In genomic region chr13:41847516-41848126, GRCm38 (mm10) we compare ENCODE assay signal across 12 mouse cellular contexts. TPM values are rescaled to one million over a fixed set of nuclear protein-coding genes. Genes with fewer than 3 reads are reported as not detected.
DNase-seq lines count a peak whose midpoint lies in the region; ATAC-seq and TF ChIP-seq lines count a peak whose summit lies in the region.
"Had no signal": no experiment of that assay in that cellular context is flagged by ENCODE, and none has a peak within 500 bp of the region (broad histone marks: within the 10 kb centered on the region; RNA-seq: fewer than 3 reads in every experiment).

TSS of gene Adtrp (minus strand) at chr13:41847684.

- intact Hi-C loops in heart, postnatal 36 days (cut with DNase I) = loop anchor here (5.0 kb wide), 1 partner anchor 85 kb away; no protein-coding TSS in a partner anchor

- H3K4me3 ChIP-seq in testis, adult 2 months (ENCODE audit: control insufficient read depth, low read depth, low read length) = no peak within 1 kb of the TSS
- no peak within 1 kb of the TSS for H3K4me3 ChIP-seq in liver, postnatal 0 days (ENCODE audit: low read depth, low read length)
- H3K4me3 ChIP-seq in midbrain, embryonic 16.5 days (ENCODE audit: low read depth, low read length) = no peak within 1 kb of the TSS
- H3K4me3 ChIP-seq: forebrain, embryonic 15.5 days; heart, embryonic 15.5 days; limb, embryonic 13.5 days had no signal

- TF ChIP-seq EP300 in liver, postnatal 0 days (IDR thresholded peaks at IDR 0.05; ENCODE audit: low read depth) = no peak

- no peak for TF ChIP-seq POLR2A in testis, adult 2 months (IDR thresholded peaks at IDR 0.05; ENCODE audit: control insufficient read depth, low read depth, low read length)

- no peak within 1 kb of the TSS for H3K9ac ChIP-seq in liver, postnatal 0 days (replicated peaks)
- no peak within 1 kb of the TSS for H3K9ac ChIP-seq in midbrain, embryonic 16.5 days (ENCODE audit: low read depth, low read length)
- H3K9ac ChIP-seq: forebrain, embryonic 15.5 days; heart, embryonic 15.5 days; limb, embryonic 13.5 days had no signal

- peaks cover 7% of the 10 kb centered on the region for H3K4me1 ChIP-seq in testis, adult 2 months (ENCODE audit: control insufficient read depth, insufficient read depth, low read length)
- no peaks in the 10 kb centered on the region for H3K4me1 ChIP-seq in liver, postnatal 0 days (ENCODE audit: insufficient read depth)
- H3K4me1 ChIP-seq in midbrain, embryonic 16.5 days (ENCODE audit: control insufficient read depth, insufficient read depth, low read length) = peaks cover 8% of the 10 kb centered on the region

- no peak for ATAC-seq in liver, postnatal 0 days
- no peak for ATAC-seq in midbrain, embryonic 16.5 days
- ATAC-seq: activated CD4-positive, CD25-positive, alpha-beta regulatory T cell, adult 4 months; forebrain, embryonic 15.5 days had no signal

- DNase-seq in heart, adult 11 months = peak; percentile 86
- DNase-seq in heart, postnatal 36 days = no peak
- no peak for DNase-seq in testis, postnatal 14 days (ENCODE audit: low spot score)
- no peak for DNase-seq in liver, postnatal 0 days
- no peak for DNase-seq in layer of hippocampus, adult 8-10 months (ENCODE audit: low spot score in 2 of 2)
- no peak for DNase-seq in frontal cortex, postnatal 10 days (ENCODE audit: low spot score in 2 of 2)

- no peak for TF ChIP-seq CTCF in testis, adult 2 months (IDR thresholded peaks at IDR 0.05; ENCODE audit: control insufficient read depth, insufficient read depth, insufficient replicate concordance, low read depth, low read length)
- no peak for TF ChIP-seq CTCF in liver, postnatal 0 days (IDR thresholded peaks at IDR 0.05; ENCODE audit: low read depth)

- H3K4me2 ChIP-seq in liver, postnatal 0 days (ENCODE audit: low read depth, low read length) = no peak within 1 kb of the TSS
- H3K4me2 ChIP-seq in midbrain, embryonic 16.5 days (ENCODE audit: low read length) = no peak within 1 kb of the TSS
- H3K4me2 ChIP-seq: forebrain, embryonic 15.5 days; heart, embryonic 15.5 days; limb, embryonic 13.5 days had no signal

- no peaks in the 10 kb centered on the region for H3K36me3 ChIP-seq in testis, adult 2 months (ENCODE audit: control insufficient read depth, insufficient read depth, low read length)
- H3K36me3 ChIP-seq in liver, postnatal 0 days (replicated peaks; ENCODE audit: insufficient read depth, low read length) = no peaks in the 10 kb centered on the region
- no peaks in the 10 kb centered on the region for H3K36me3 ChIP-seq in midbrain, embryonic 16.5 days (ENCODE audit: control insufficient read depth, insufficient read depth, low read length)
- H3K36me3 ChIP-seq: forebrain, embryonic 15.5 days; heart, embryonic 15.5 days; limb, embryonic 13.5 days had no signal

- no peak within 1 kb of the TSS for H3K27ac ChIP-seq in testis, adult 2 months (ENCODE audit: control insufficient read depth, insufficient read depth, low read depth, low read length)
- no peak within 1 kb of the TSS for H3K27ac ChIP-seq in liver, postnatal 0 days (ENCODE audit: low read depth)
- no peak within 1 kb of the TSS for H3K27ac ChIP-seq in midbrain, embryonic 16.5 days (ENCODE audit: low read length)
- H3K27ac ChIP-seq: forebrain, embryonic 15.5 days; heart, embryonic 15.5 days; limb, embryonic 13.5 days had no signal

- no peaks in the 10 kb centered on the region for H3K9me3 ChIP-seq in liver, postnatal 0 days (ENCODE audit: low read length)
- no peaks in the 10 kb centered on the region for H3K9me3 ChIP-seq in midbrain, embryonic 16.5 days (replicated peaks; ENCODE audit: control insufficient read depth, low read length, poor library complexity, severe bottlenecking)
- H3K9me3 ChIP-seq: forebrain, embryonic 15.5 days; heart, embryonic 15.5 days; limb, embryonic 13.5 days had no signal

- no peaks in the 10 kb centered on the region for H3K27me3 ChIP-seq in testis, adult 2 months (ENCODE audit: control insufficient read depth, insufficient read depth, low read length)
- no peaks in the 10 kb centered on the region for H3K27me3 ChIP-seq in liver, postnatal 0 days (ENCODE audit: insufficient read depth, low read length)
- no peaks in the 10 kb centered on the region for H3K27me3 ChIP-seq in midbrain, embryonic 16.5 days (ENCODE audit: control insufficient read depth, insufficient read depth, low read depth, low read length)
- H3K27me3 ChIP-seq: forebrain, embryonic 15.5 days; heart, embryonic 15.5 days; limb, embryonic 13.5 days had no signal

- WGBS in liver, postnatal 0 days (ENCODE audit: insufficient replicate concordance) = 63% methylated on average over 11 of the region's 11 CpGs
- WGBS in midbrain, embryonic 16.5 days = 88% methylated on average over 11 of the region's 11 CpGs

RNA-seq across cellular contexts. Expression of gene Adtrp, which starts in this region (rescaled TPM):
- total RNA-seq in heart, postnatal 36 days (2021) = 1 to 10 TPM in 1 of 2 experiments, under 1 TPM in 1; 0.79 to 2.6 TPM
- polyA plus RNA-seq in testis, adult 2 months (2012; rRNA removed) = 46.3 and 57.1 TPM in 2 replicates
- polyA plus RNA-seq in liver, postnatal 0 days (2015; fragmentation: Nextera tagmentation; extraction: Ambion mirVana) = 94.2 and 94.5 TPM in 2 replicates
- total RNA-seq in layer of hippocampus, adult 8-10 months (2022) = under 1 TPM in 2 of 4 experiments, not detected in 2; 0.82 to 0.87 TPM
- not detected in 2 replicates for polyA plus RNA-seq in midbrain, embryonic 16.5 days (2015; fragmentation: Nextera tagmentation; extraction: Ambion mirVana)
- polyA plus RNA-seq: forebrain, embryonic 15.5 days had no signal

Comparison
In these comparisons a context has a peak if more than half of its experiments do, and no peak if none do; other contexts are left out.
1. RNA of gene Adtrp (polyA plus RNA-seq): 94.2 to 94.5 TPM in liver, postnatal 0 days and 46.3 to 57.1 TPM in testis, adult 2 months; not detected in midbrain, embryonic 16.5 days; every median in the first group is over 10 times any median in the second.